Mouse (Mus musculus): Measurements from ENCODE around the gene Slc48a1. TPM values are rescaled to one million over a fixed set of nuclear protein-coding genes. Genes with fewer than 3 reads are reported as not detected.

The Slc48a1 gene
- polyA plus RNA-seq, 1 experiment from 2014 or later: 48.0 TPM

DNA sequence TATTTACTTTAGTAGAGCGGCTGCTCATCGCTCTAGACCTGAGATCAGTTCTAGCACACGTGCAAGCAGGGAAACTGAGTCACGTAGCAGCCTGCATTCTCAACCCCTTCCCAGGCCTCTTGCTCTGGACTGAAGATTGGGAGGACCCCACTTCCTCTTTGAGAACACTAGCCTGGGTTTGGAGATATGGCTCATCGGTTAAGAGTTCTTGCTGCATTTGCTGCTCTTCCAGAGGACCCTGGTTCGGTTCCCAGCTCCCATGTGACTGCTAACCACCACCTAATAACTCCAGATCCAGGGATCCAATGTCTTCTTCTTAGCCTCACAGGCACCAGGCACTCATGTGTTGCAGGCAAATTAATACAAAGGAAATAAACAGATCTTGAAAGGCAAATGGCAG lies 63.1 kb downstream of the Slc48a1 start:
- WGBS: 96% methylated on average over 6 of the region's 6 CpGs
- H3K4me2 ChIP-seq (replicated peaks): no peak overlapping the region
- no peak overlapping the region for H3K27ac ChIP-seq
- no peak overlapping the region for H3K4me3 ChIP-seq (replicated peaks)
- no peaks in the 10 kb centered on the region for H3K9me3 ChIP-seq
- no peaks in the 10 kb centered on the region for H3K36me3 ChIP-seq
- H3K4me1 ChIP-seq (replicated peaks): peaks cover 7% of the 10 kb centered on the region; the same call in 1 of the 2 replicates
- ATAC-seq: no peak
- no peaks in the 10 kb centered on the region for H3K27me3 ChIP-seq
- no peak overlapping the region for H3K9ac ChIP-seq (replicated peaks)

DNA sequence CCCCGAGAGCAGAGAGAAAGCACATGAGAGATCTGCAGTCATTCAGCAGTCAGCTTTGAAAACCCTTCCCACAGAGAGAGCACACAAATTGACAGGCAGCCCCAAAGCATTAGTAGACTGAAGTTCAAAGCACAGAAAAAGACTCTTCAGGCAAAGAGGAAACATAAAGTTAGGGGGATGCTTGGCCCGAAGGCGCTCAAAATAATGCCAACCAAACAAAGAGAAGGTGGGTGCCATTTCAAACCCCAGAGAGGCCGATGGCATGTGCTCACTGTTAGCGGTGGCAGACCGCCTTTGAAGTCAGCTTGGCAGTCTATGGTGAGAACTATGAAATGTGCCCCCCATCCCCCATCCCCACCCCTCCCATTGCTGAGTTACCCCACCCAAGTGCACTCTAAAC lies 63.7 kb downstream of the Slc48a1 start:
- no peak for ATAC-seq
- Histone ChIP-seq H3K36me3 (no peaks in the 10 kb centered on the region), H3K27ac (no peak overlapping the region), H3K4me3 (replicated peaks) (no peak overlapping the region), H3K27me3 (no peaks in the 10 kb centered on the region), H3K4me1 (replicated peaks) (peaks cover 7% of the 10 kb centered on the region; the same call in 1 of the 2 replicates), H3K4me2 (replicated peaks) (no peak overlapping the region), H3K9me3 (no peaks in the 10 kb centered on the region), H3K9ac (replicated peaks) (no peak overlapping the region)
- 90% methylated on average over 6 of the region's 6 CpGs for WGBS

Other genes starting within 250 kb of the Slc48a1 start
- 32.8 and 37.0 TPM in 2 replicates for gene Rpap3, start 72.7 kb upstream of the Slc48a1 start, polyA plus RNA-seq (2015; fragmentation: Nextera tagmentation; extraction: Ambion mirVana)
- gene Endou, start 47.2 kb upstream of the Slc48a1 start, polyA plus RNA-seq (2015; fragmentation: Nextera tagmentation; extraction: Ambion mirVana): 0.17 and 0.31 TPM in 2 replicates
- 7.2 and 9.0 TPM in 2 replicates for gene Rapgef3, start 10.5 kb upstream of the Slc48a1 start, polyA plus RNA-seq (2015; fragmentation: Nextera tagmentation; extraction: Ambion mirVana)
- gene Hdac7, start 66.0 kb downstream of the Slc48a1 start, polyA plus RNA-seq (2015; fragmentation: Nextera tagmentation; extraction: Ambion mirVana): 29.8 and 31.4 TPM in 2 replicates
- not detected in 2 replicates for gene Vdr, start 132.1 kb downstream of the Slc48a1 start, polyA plus RNA-seq (2015; fragmentation: Nextera tagmentation; extraction: Ambion mirVana)
- gene Tmem106c, start 185.7 kb downstream of the Slc48a1 start, polyA plus RNA-seq (2015; fragmentation: Nextera tagmentation; extraction: Ambion mirVana): 59.3 and 59.8 TPM in 2 replicates
- 39.1 and 57.5 TPM in 2 replicates for gene Col2a1, start 226.2 kb downstream of the Slc48a1 start, polyA plus RNA-seq (2015; fragmentation: Nextera tagmentation; extraction: Ambion mirVana)